Mouse (Mus musculus) hindbrain, embryonic 14.5 days (tissue): ENCODE measurements around the gene Btbd3. TPM values are rescaled to one million over a fixed set of nuclear protein-coding genes. Genes with fewer than 3 reads are reported as not detected.

ENCODE experiments used
- ATAC-seq: fragments of 200-750 bp; cut with Nextera tagmentation; 2 replicates; pipeline ENCODE4 v1.8.0; 2017; ENCODE audit warnings: moderate number of reproducible peaks, mild to moderate bottlenecking, moderate TSS enrichment, moderate library complexity; ENCODE audit not compliant: low FRiP score
- DNase-seq: peaks from one replicate; pipeline ENCODE4 v3.0.0-alpha.2; 2015; ENCODE audit warnings: low spot score
- H3K27ac ChIP-seq: fragments of 300-500 bp; sonication (generic); 2 replicates; pipeline ENCODE4 v1.5.1; 2014; ENCODE audit warnings: mild to moderate bottlenecking, moderate library complexity
- H3K27me3 ChIP-seq: fragments of 300-500 bp; sonication (generic); 2 replicates; pipeline ENCODE4 v1.6.1; 2014; ENCODE audit warnings: mild to moderate bottlenecking, low read length, mixed read lengths; ENCODE audit not compliant: control insufficient read depth, insufficient read depth
- H3K36me3 ChIP-seq: fragments of 300-500 bp; sonication (generic); replicated peaks from 2 replicates; pipeline ENCODE4 v1.6.1; 2014; ENCODE audit not compliant: control insufficient read depth, insufficient read depth
- H3K4me1 ChIP-seq: fragments of 300-500 bp; sonication (generic); replicated peaks from 2 replicates; pipeline ENCODE4 v1.6.1; 2014; ENCODE audit warnings: antibody characterized with exemption, low read length, mixed read lengths; ENCODE audit not compliant: control insufficient read depth, insufficient read depth
- H3K4me2 ChIP-seq: fragments of 300-500 bp; sonication (generic); replicated peaks from 2 replicates; pipeline ENCODE4 v1.6.1; 2014; ENCODE audit warnings: mild to moderate bottlenecking, moderate library complexity
- H3K4me3 ChIP-seq: fragments of 300-500 bp; sonication (generic); replicated peaks from 2 replicates; pipeline ENCODE4 v1.5.1; 2014; ENCODE audit warnings: mild to moderate bottlenecking, low read length
- H3K9ac ChIP-seq: fragments of 300-500 bp; sonication (generic); 2 replicates; pipeline ENCODE4 v1.6.1; 2014
- H3K9me3 ChIP-seq: fragments of 300-500 bp; sonication (generic); 2 replicates; pipeline ENCODE4 v1.6.1; 2016; ENCODE audit warnings: low read length; ENCODE audit not compliant: control insufficient read depth
- WGBS: fragments of 180-500 bp; shearing (Covaris S2); extraction: QIAGEN DNeasy Blood & Tissue Kit; methylation state at CpG from one replicate; pipeline ENCODE4 v1.1.7; 2014; 5-methylcytosine and 5-hydroxymethylcytosine counted together
- polyA plus RNA-seq: library from polyadenylated mRNA; unstranded; fragments of >200 nt; fragmentation: Nextera tagmentation; extraction: Ambion mirVana; gene quantifications from 2 replicates; pipeline ENCODE4 v1.2.1, GENCODE M21; 2014

Gene Btbd3
- polyA plus RNA-seq, 1 experiment from 2014 or later = 32.1 TPM

GRCm38 (mm10) chr2:138531160-138531967, 275.0 kb downstream of the Btbd3 start:
- no peak overlapping the region for H3K4me3 ChIP-seq
- H3K4me2 ChIP-seq = no peak overlapping the region
- no peaks in the 10 kb centered on the region for H3K36me3 ChIP-seq
- H3K27ac ChIP-seq = no peak overlapping the region
- H3K9ac ChIP-seq = no peak overlapping the region
- no peaks in the 10 kb centered on the region for H3K9me3 ChIP-seq
- H3K27me3 ChIP-seq = no peaks in the 10 kb centered on the region
- DNase-seq (no peak), ATAC-seq (no peak)
- no peaks in the 10 kb centered on the region for H3K4me1 ChIP-seq
- 40% methylated on average over 5 of the region's 5 CpGs for WGBS

GRCm38 (mm10) chr2:138531992-138532391, 275.6 kb downstream of the Btbd3 start:
- H3K4me1 ChIP-seq = no peaks in the 10 kb centered on the region
- H3K9me3 ChIP-seq = no peaks in the 10 kb centered on the region
- H3K36me3 ChIP-seq = no peaks in the 10 kb centered on the region
- no peak overlapping the region for H3K9ac ChIP-seq
- ATAC-seq (no peak), DNase-seq (no peak)
- no peak overlapping the region for H3K27ac ChIP-seq
- no peaks in the 10 kb centered on the region for H3K27me3 ChIP-seq
- 34% methylated on average over 4 of the region's 4 CpGs for WGBS
- H3K4me3 ChIP-seq = no peak overlapping the region
- no peak overlapping the region for H3K4me2 ChIP-seq

GRCm38 (mm10) chr2:138539655-138540054, 283.3 kb downstream of the Btbd3 start:
- ATAC-seq (no peak), DNase-seq (no peak)
- Histone ChIP-seq H3K4me2 (no peak overlapping the region), H3K36me3 (no peaks in the 10 kb centered on the region), H3K4me3 (no peak overlapping the region), H3K9ac (no peak overlapping the region), H3K27ac (no peak overlapping the region), H3K27me3 (no peaks in the 10 kb centered on the region), H3K9me3 (no peaks in the 10 kb centered on the region), H3K4me1 (no peaks in the 10 kb centered on the region)
- WGBS = 66% methylated on average over 3 of the region's 3 CpGs

- no peak for DNase-seq
- no peak for ATAC-seq
- 81% methylated on average over 2 of the region's 2 CpGs for WGBS
Measured at GRCm38 (mm10) chr2:138548990-138549389, 292.6 kb downstream of the Btbd3 start.

GRCm38 (mm10) chr2:138551516-138551915, 295.2 kb downstream of the Btbd3 start:
- 64% methylated on average over 5 of the region's 5 CpGs for WGBS
- Histone ChIP-seq H3K9me3 (no peaks in the 10 kb centered on the region), H3K27ac (0 out of 2 replicates have a peak overlapping the region, but pooled peaks have one; percentile 20), H3K4me1 (no peaks in the 10 kb centered on the region), H3K36me3 (no peaks in the 10 kb centered on the region), H3K9ac (no peak overlapping the region), H3K4me2 (no peak overlapping the region), H3K4me3 (no peak overlapping the region), H3K27me3 (no peaks in the 10 kb centered on the region)
- ATAC-seq (no peak), DNase-seq (peak; percentile 37)

More at GRCm38 (mm10) chr2:138548990-138549389, 292.6 kb downstream of the Btbd3 start:
- H3K27ac ChIP-seq = no peak overlapping the region
- H3K9me3 ChIP-seq = no peaks in the 10 kb centered on the region
- no peaks in the 10 kb centered on the region for H3K4me1 ChIP-seq
- H3K36me3 ChIP-seq = no peaks in the 10 kb centered on the region
- H3K9ac ChIP-seq = no peak overlapping the region
- no peaks in the 10 kb centered on the region for H3K27me3 ChIP-seq
- H3K4me2 ChIP-seq = no peak overlapping the region
- no peak overlapping the region for H3K4me3 ChIP-seq

- no peaks in the 10 kb centered on the region for H3K4me1 ChIP-seq
- no peaks in the 10 kb centered on the region for H3K9me3 ChIP-seq
- H3K27ac ChIP-seq = no peak overlapping the region
- no peaks in the 10 kb centered on the region for H3K36me3 ChIP-seq
- H3K4me3 ChIP-seq = no peak overlapping the region
- H3K27me3 ChIP-seq = no peaks in the 10 kb centered on the region
- no peak overlapping the region for H3K4me2 ChIP-seq
- no peak for ATAC-seq
- H3K9ac ChIP-seq = no peak overlapping the region
- no peak for DNase-seq
- WGBS = 84% methylated on average over 11 of the region's 11 CpGs
Measured at GRCm38 (mm10) chr2:138555106-138555862, 298.9 kb downstream of the Btbd3 start.

GRCm38 (mm10) chr2:138585930-138586329, 329.6 kb downstream of the Btbd3 start:
- Histone ChIP-seq H3K36me3 (no peaks in the 10 kb centered on the region), H3K4me3 (no peak overlapping the region), H3K9me3 (no peaks in the 10 kb centered on the region), H3K9ac (no peak overlapping the region), H3K27me3 (no peaks in the 10 kb centered on the region), H3K4me2 (no peak overlapping the region), H3K4me1 (no peaks in the 10 kb centered on the region), H3K27ac (no peak overlapping the region)
- ATAC-seq = no peak
- 88% methylated on average over 2 of the region's 2 CpGs for WGBS
- DNase-seq = no peak

GRCm38 (mm10) chr2:138587335-138587734, 331.0 kb downstream of the Btbd3 start:
- no peak for DNase-seq
- no peak for ATAC-seq

GRCm38 (mm10) chr2:138587795-138588545, 331.6 kb downstream of the Btbd3 start:
- Histone ChIP-seq H3K4me2 (no peak overlapping the region), H3K36me3 (no peaks in the 10 kb centered on the region), H3K9me3 (no peaks in the 10 kb centered on the region), H3K9ac (no peak overlapping the region), H3K27me3 (no peaks in the 10 kb centered on the region), H3K4me1 (no peaks in the 10 kb centered on the region), H3K4me3 (no peak overlapping the region), H3K27ac (no peak overlapping the region)
- no peak for DNase-seq
- WGBS = 85% methylated on average over 7 of the region's 7 CpGs
- no peak for ATAC-seq

More at GRCm38 (mm10) chr2:138587335-138587734, 331.0 kb downstream of the Btbd3 start:
- Histone ChIP-seq H3K9me3 (no peaks in the 10 kb centered on the region), H3K36me3 (no peaks in the 10 kb centered on the region), H3K27ac (no peak overlapping the region), H3K4me1 (no peaks in the 10 kb centered on the region), H3K9ac (no peak overlapping the region), H3K4me2 (no peak overlapping the region), H3K4me3 (no peak overlapping the region), H3K27me3 (no peaks in the 10 kb centered on the region)
- WGBS = 90% methylated on average over 2 of the region's 2 CpGs
